Mouse (Mus musculus) heart, adult 2 months (tissue): Measurements from ENCODE around the gene Glyr1. TPM values are rescaled to one million over a fixed set of nuclear protein-coding genes. Genes with fewer than 3 reads are reported as not detected.

ENCODE experiments used
- DNase-seq, 2 experiments: peaks; one replicate each; pipeline ENCODE4 v3.0.0; 2021
- H3K27ac ChIP-seq: fragments of 200-600 bp; 2 replicates; pipeline ENCODE4 v1.8.1; 2022
- H3K27me3 ChIP-seq: fragments of 200-500 bp; 2 replicates; pipeline ENCODE4 v1.6.1; 2012; ENCODE audit warnings: mild to moderate bottlenecking, low read length, inconsistent platforms, mixed read lengths; ENCODE audit not compliant: control insufficient read depth, insufficient read depth
- H3K36me3 ChIP-seq: fragments of 200-500 bp; 2 replicates; pipeline ENCODE4 v1.6.1; 2012; ENCODE audit warnings: low read length, inconsistent platforms; ENCODE audit not compliant: control insufficient read depth, insufficient read depth
- H3K4me1 ChIP-seq: fragments of 200-500 bp; 2 replicates; pipeline ENCODE4 v1.6.1; 2011; ENCODE audit warnings: low read length; ENCODE audit not compliant: control insufficient read depth, insufficient read depth
- H3K4me3 ChIP-seq: fragments of 200-600 bp; 2 replicates; pipeline ENCODE4 v1.8.1; 2022
- H3K79me2 ChIP-seq: fragments of 200-500 bp; replicated peaks from 2 replicates; pipeline ENCODE4 v1.6.1; 2012; ENCODE audit warnings: mild to moderate bottlenecking, inconsistent platforms, low read length, moderate library complexity, mixed read lengths; ENCODE audit not compliant: control insufficient read depth, insufficient read depth
- H3K9ac ChIP-seq: fragments of 200-500 bp; 2 replicates; pipeline ENCODE4 v1.6.1; 2012; ENCODE audit warnings: low read depth, mild to moderate bottlenecking, control low read depth, inconsistent platforms, low read length, mixed read lengths
- CTCF ChIP-seq: fragments of 200-600 bp; IDR thresholded peaks from 2 replicates; pipeline ENCODE4 v1.8.1; 2022; ENCODE audit warnings: antibody characterized with exemption, mild to moderate bottlenecking, moderate library complexity
- EP300 ChIP-seq: fragments of 200-500 bp; IDR thresholded peaks from 2 replicates; pipeline ENCODE4 v1.6.1; 2011; ENCODE audit warnings: low read depth, low read length, control low read depth; ENCODE audit not compliant: insufficient read depth
- POLR2A ChIP-seq: fragments of 200-500 bp; IDR thresholded peaks from 2 replicates; pipeline ENCODE4 v1.6.1; 2011; ENCODE audit warnings: mild to moderate bottlenecking, low read depth, low read length, control low read depth; ENCODE audit not compliant: insufficient read depth
- WGBS: fragments of 180-500 bp; shearing (Covaris S2); methylation state at CpG from one replicate; pipeline ENCODE4 v1.1.7; 2018; 5-methylcytosine and 5-hydroxymethylcytosine counted together
- intact Hi-C: fragments of 180-260 bp; cut with DNase I; formaldehyde crosslinking; loops from one replicate; pipeline ENCODE4 v1.15.1; 2025
- long read RNA-seq: library from polyadenylated mRNA; stranded (forward); transcript quantifications from one replicate; pipeline ENCODE4 v2.0.0, GENCODE M21; 2021
- polyA plus RNA-seq: library from polyadenylated mRNA; depleted of rRNA; stranded (reverse); fragments of >200 nt; gene quantifications from 2 replicates; pipeline ENCODE4 v1.2.3, GENCODE M21; 2012; rRNA removed
- total RNA-seq, 2 experiments: library from RNA; stranded (reverse); gene quantifications; 2 replicates each; pipeline ENCODE4 v1.2.3; 2021

The Glyr1 gene
- total RNA-seq = 10 to 100 TPM; 39.2 to 42.9 TPM
- 35.9 and 48.6 TPM in 2 replicates for polyA plus RNA-seq
- long read RNA-seq, transcript Glyr1-201 (16 exons, 3,280 nt) = minor isoform, 12 of 64 reads
- long read RNA-seq, transcript Glyr1-202 (16 exons, 3,292 nt) = major isoform, 31 of 64 reads
- long read RNA-seq, partial matches to known transcripts = 2 of 64 reads
- long read RNA-seq, other reads (novel, unspliced or antisense) = 18 of 64 reads

DNA sequence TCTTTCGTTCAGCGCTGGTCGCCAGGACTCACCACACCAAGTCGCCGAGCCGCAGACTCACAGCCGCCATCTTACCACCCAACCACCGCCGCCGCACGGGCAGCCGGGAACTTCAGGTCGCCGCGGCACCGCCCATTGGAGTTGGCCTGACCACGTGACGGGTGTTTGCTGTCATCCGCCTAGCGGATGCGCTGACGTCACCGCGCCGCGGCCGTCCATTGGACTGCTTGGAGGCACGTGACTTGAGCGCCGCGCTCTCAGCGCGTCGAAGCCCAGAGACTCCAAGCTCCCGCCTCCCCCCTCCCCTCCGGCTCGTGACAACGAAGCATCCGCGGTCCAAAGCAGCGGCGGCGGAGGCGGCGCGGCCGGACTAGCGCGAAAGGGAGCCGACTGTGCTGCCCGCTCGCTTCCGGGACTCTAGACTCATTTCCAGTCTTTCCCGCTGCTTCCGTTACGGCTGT, at the start of gene Glyr1, which contains the start of gene Ubn1:
Glyr1 (minus strand) TSS at position 90 of the 461 bp plus-strand sequence.
Ubn1 (plus strand) TSS at position 284 of the 461 bp plus-strand sequence.
- H3K27ac ChIP-seq = peak within 1 kb of the TSS; percentile 98
- peaks cover 5% of the 10 kb centered on the region; the same call in 1 of the 2 replicates for H3K79me2 ChIP-seq
- TF ChIP-seq POLR2A (peak; percentile 92), CTCF (no peak), EP300 (peak; percentile 77)
- peak; percentile 98 to 100 for DNase-seq
- peaks cover 7% of the 10 kb centered on the region for H3K4me1 ChIP-seq
- under 1% methylated on average over 56 of the region's 56 CpGs for WGBS
- H3K36me3 ChIP-seq = peaks cover 30% of the 10 kb centered on the region
- peak within 1 kb of the TSS; percentile 77 for H3K4me3 ChIP-seq
- no peaks in the 10 kb centered on the region for H3K27me3 ChIP-seq
- H3K9ac ChIP-seq = peak within 1 kb of the TSS; percentile 91
- intact Hi-C loops = loop anchor here (5.0 kb wide), 2 partner anchors 82 to 163 kb away; partner anchors contain the start of genes Mgrn1 and Ppl

DNA sequence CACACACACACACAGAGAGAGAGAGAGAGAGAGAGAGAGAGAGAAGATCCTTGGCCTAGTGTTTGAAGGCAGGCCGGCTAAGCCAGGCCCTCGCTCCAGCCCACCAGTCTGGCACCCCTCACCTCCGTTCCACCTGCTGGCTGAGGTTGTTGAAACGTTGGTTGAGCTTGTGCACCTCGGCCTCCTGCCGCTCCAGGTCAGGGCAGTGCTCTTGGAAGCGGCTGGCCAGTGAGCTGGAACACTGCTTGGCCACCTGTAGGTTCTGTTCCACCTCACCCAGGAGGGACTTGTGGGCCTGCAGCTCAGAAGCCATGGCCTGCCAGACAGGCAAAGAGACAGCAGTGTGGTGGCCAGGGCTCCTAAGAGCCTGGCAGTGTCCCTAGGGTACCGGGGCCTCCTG, 46.8 kb upstream of the Glyr1 start:
- DNase-seq = no peak
- no peak for TF ChIP-seq POLR2A
- TF ChIP-seq EP300 = no peak
- no peak for TF ChIP-seq CTCF
- Histone ChIP-seq H3K27ac (no peak overlapping the region), H3K4me1 (no peaks in the 10 kb centered on the region), H3K4me3 (no peak overlapping the region), H3K36me3 (no peaks in the 10 kb centered on the region), H3K9ac (no peak overlapping the region), H3K79me2 (no peaks in the 10 kb centered on the region), H3K27me3 (no peaks in the 10 kb centered on the region)
- intact Hi-C loops = no loop called here
- 90% methylated on average over 8 of the region's 8 CpGs for WGBS

- H3K36me3 ChIP-seq = no peaks in the 10 kb centered on the region
- no peak overlapping the region for H3K9ac ChIP-seq
- H3K4me3 ChIP-seq = no peak overlapping the region
- H3K79me2 ChIP-seq = no peaks in the 10 kb centered on the region
- TF ChIP-seq CTCF (no peak), EP300 (no peak), POLR2A (no peak)
- DNase-seq = no peak
- H3K4me1 ChIP-seq = no peaks in the 10 kb centered on the region
- H3K27me3 ChIP-seq = no peaks in the 10 kb centered on the region
- WGBS = 81% methylated on average over 5 of the region's 5 CpGs
- intact Hi-C loops = no loop called here
- no peak overlapping the region for H3K27ac ChIP-seq
These were observed 43.6 kb upstream of the Glyr1 start for GRCm38 (mm10) chr16:5093285-5093684.

GRCm38 (mm10) chr16:5089021-5089420, 39.4 kb upstream of the Glyr1 start:
- no peak for DNase-seq
- WGBS = 58% methylated on average over 10 of the region's 10 CpGs
- Histone ChIP-seq H3K36me3 (no peaks in the 10 kb centered on the region), H3K27ac (no peak overlapping the region), H3K9ac (no peak overlapping the region), H3K4me3 (no peak overlapping the region), H3K79me2 (no peaks in the 10 kb centered on the region), H3K4me1 (no peaks in the 10 kb centered on the region), H3K27me3 (no peaks in the 10 kb centered on the region)
- TF ChIP-seq EP300 (no peak), CTCF (no peak), POLR2A (no peak)
- intact Hi-C loops = no loop called here

- no peak for TF ChIP-seq CTCF
- TF ChIP-seq EP300 = no peak
- no peak for TF ChIP-seq POLR2A
- intact Hi-C loops = no loop called here
These were observed 36.5 kb upstream of the Glyr1 start for GRCm38 (mm10) chr16:5086179-5086578.

GRCm38 (mm10) chr16:5085196-5085595, 35.5 kb upstream of the Glyr1 start:
- Histone ChIP-seq H3K4me1 (no peaks in the 10 kb centered on the region), H3K27me3 (no peaks in the 10 kb centered on the region), H3K4me3 (no peak overlapping the region), H3K36me3 (0 out of 2 replicates have a peak, but pooled peaks cover under 1% of the 10 kb centered on the region), H3K79me2 (no peaks in the 10 kb centered on the region), H3K9ac (no peak overlapping the region), H3K27ac (no peak overlapping the region)
- WGBS = 91% methylated on average over 4 of the region's 4 CpGs
- TF ChIP-seq CTCF (no peak), EP300 (no peak), POLR2A (no peak)
- no peak for DNase-seq
- intact Hi-C loops = no loop called here

More at GRCm38 (mm10) chr16:5086179-5086578, 36.5 kb upstream of the Glyr1 start:
- no peak for DNase-seq
- no peak overlapping the region for H3K27ac ChIP-seq
- 96% methylated on average over 2 of the region's 2 CpGs for WGBS
- H3K4me1 ChIP-seq = no peaks in the 10 kb centered on the region
- no peaks in the 10 kb centered on the region for H3K36me3 ChIP-seq
- no peaks in the 10 kb centered on the region for H3K79me2 ChIP-seq
- no peak overlapping the region for H3K4me3 ChIP-seq
- no peaks in the 10 kb centered on the region for H3K27me3 ChIP-seq
- no peak overlapping the region for H3K9ac ChIP-seq
